Mouse (Mus musculus): ENCODE measurements around the gene Hnrnpu.
"Not testable (repeated sequence)": the region's sequence is repeated elsewhere in the genome, so short reads cannot be mapped to it uniquely, and the experiment has no call there.

Hnrnpu gene

DNA sequence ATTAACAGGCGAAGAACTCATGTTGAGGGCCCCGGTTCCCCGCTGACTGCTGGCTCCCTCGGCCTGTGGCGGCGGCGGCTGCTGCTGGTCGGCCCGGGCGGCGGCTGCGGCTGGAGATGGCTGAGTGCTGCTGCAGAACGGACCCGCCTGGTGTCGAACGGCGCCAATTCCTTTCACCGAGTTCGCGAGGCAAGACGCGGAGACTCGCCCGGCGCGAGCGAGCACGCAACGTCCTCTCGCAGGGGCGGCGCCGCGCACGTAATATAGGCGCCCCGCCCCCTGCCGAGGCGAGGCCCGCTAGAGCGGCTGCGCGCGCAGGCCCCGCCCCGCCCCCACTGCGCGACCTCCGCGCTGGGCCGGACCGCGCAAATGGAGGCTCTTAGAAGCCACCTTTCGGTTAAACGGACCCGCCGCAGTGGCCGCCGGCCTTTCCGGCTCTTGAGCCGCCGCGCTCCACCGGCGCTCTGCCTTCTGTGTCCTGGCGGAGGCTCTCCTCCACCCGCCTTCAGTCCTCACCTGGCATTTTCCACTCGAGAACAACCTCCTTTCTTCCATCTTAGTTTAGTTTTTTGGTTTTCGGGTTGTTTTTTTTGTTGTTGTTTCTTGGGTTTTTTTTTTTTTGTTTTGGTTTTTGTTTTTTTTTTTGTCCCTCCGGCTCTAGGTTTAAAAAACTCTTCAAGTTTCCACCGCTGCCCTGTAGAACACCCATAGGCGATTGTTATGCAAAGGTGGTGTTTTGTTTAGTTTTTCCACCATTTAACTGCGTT is at the start of gene Hnrnpu:
TSS of gene Hnrnpu (minus strand) at position 247 of the 767 bp plus-strand sequence.
- peak; percentile 94 to 96 for DNase-seq (ENCODE audit: low spot score in 2 of 2)

DNA sequence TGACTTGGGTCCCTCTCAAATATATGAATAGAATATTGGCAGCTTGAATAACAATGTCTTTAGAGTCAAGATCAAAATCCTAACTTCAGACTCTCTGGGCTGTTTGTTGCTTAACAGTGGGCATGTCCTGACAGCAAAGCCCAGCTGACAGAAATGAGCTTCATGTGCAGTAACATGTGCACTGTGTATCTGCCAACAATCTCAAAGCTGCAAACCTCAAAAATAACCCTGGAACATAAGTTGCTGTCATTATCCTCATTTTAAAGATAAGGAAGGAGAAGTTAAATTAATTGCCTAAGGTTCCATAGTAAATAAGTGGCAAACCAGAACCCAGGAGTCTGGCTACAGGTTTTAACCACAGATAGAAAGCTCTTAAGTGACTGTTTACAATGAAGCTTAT is 44.6 kb upstream of the Hnrnpu start:
- no peak for DNase-seq (ENCODE audit: low spot score in 2 of 2)

DNA sequence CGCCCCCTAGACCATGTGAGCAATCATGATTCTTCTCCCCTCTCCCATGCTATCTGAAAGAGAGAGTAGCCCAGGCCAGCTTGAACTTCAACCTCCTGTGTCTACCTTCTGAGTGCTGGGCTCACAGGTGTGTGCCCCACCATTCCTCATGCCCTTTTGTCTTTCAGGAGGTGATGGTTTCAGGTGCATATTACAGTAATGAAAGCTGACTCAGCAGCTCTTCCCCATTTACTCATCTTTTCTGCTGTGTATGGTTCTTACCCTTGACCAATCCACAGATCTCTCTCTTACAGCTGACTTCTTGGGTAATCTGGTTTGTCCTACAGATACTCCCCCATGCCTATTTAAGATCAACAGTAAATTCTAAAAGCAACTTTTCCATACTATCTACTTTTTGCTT is 41.6 kb upstream of the Hnrnpu start:
- DNase-seq (ENCODE audit: low spot score in 2 of 2), result no peak

DNA sequence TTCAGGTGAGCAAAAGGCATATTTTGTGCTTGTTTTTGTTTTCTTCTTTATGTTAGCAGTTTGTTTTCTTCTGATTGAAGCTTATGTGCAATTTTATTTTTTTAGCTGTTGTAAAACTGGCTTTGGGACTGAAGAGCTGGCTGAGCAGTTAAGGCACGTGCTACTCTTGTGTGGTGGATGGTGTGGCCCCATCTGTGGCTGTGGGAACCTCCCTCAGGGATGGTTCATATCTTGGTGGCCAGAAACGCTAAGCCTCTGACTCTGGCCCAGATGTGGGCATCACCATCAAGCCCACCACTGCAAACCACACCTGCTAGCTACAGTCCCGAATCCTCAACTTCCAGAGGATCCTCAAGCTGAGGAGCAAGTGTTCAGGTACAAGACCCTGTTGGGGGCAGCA is 40.5 kb upstream of the Hnrnpu start:
- DNase-seq (ENCODE audit: low spot score in 2 of 2), result no peak

GRCm38 (mm10) chr1:178376907-178377306 is 39.3 kb upstream of the Hnrnpu start:
- DNase-seq (ENCODE audit: low spot score in 2 of 2), result no peak

DNA sequence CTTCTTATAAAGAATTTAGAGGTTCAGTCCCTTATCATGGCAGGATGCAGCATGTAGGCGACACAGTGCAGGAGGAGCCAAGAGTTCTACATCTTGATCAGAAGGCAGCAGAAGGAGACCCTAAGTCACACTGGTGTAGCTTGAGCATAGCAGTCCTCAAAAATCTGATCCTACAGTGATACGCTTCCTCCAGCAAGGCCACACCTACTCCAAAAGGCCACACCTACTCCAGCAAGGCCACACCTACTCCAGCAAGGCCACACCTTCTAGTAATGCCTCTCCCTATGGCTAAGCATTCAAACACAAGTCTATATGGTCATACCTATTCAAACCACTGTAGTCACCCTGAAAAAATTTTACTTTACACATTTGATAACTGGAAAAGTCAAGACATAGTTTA is 38.5 kb upstream of the Hnrnpu start:
- DNase-seq (ENCODE audit: low spot score in 2 of 2), result no peak

- DNase-seq (ENCODE audit: low spot score in 2 of 2), result no peak
These were observed 37.8 kb upstream of the Hnrnpu start for GRCm38 (mm10) chr1:178375381-178375780.

GRCm38 (mm10) chr1:178372681-178373080 is 35.1 kb upstream of the Hnrnpu start:
- no peak for DNase-seq (ENCODE audit: low spot score in 2 of 2)

DNA sequence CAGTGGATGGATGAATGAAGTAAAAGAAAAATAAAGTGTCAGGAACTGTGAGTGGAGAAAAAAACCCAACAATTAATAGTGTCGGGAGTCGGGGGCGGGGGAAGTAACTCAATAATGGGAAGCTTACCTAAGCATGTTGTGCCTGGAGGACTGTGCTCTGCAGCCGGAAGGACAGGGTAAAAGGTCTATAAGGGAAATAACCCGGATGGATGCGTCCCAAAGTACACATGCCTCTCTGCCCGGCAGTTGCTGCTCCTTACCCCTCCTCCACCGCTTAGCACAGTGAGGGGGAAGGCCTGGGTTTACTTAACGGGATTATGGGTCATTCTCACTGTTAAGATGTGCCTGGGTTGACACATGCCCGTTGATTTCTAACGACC is 31.7 kb upstream of the Hnrnpu start:
- peak; percentile 19 to 23 for DNase-seq (ENCODE audit: low spot score in 2 of 2)

- DNase-seq (ENCODE audit: low spot score in 2 of 2), result peak; percentile 84 to 91
These were observed 31.1 kb upstream of the Hnrnpu start for GRCm38 (mm10) chr1:178368548-178369271.

- no peak for DNase-seq (ENCODE audit: low spot score in 2 of 2)
These were observed 30.5 kb upstream of the Hnrnpu start for GRCm38 (mm10) chr1:178368121-178368520.

DNA sequence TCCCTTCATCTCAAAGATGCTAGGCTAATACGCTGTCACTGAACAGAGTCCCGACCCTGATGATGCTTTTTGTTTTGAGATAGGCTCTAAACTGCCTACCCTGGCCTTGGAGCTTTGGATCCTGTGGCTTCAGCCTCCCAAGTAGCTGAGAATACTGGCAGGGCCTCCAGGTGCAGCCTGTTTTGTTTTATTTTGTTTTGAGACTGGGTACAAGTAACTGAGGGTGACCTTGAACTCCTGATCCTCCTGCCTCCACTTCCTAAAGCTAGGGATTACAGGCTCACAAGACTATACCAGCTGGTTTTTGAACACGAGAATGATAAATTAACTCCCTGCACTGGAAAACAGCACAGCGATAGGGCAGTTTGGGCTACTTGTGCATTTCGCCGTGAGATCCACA is 27.6 kb upstream of the Hnrnpu start:
- no peak for DNase-seq (ENCODE audit: low spot score in 2 of 2)

- no peak for DNase-seq (ENCODE audit: low spot score in 2 of 2)
These were observed 23.1 kb upstream of the Hnrnpu start for GRCm38 (mm10) chr1:178360702-178361101.

DNA sequence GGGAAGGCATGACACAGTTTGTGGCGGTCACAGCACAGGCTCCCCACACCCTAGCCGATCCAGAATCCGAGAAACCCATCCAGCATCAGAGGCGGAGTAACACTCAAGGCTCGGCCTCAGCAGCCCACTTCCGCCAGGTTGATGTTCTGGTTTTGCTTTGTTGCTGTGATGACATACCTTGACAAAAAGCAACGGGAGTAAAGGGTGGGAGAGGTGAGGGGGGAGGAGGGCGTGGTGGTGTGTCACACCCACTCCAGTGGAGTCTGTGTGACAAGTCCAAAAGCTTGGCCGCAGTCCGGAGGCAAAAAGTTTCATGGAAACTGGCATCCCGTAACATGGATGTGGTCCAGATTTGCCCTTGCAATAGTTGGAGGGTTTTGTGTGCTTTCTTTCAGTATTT is 22.7 kb upstream of the Hnrnpu start:
- no peak for DNase-seq (ENCODE audit: low spot score in 2 of 2)

GRCm38 (mm10) chr1:178357776-178358710 is 20.4 kb upstream of the Hnrnpu start:
- no peak for DNase-seq (ENCODE audit: low spot score in 2 of 2)

DNA sequence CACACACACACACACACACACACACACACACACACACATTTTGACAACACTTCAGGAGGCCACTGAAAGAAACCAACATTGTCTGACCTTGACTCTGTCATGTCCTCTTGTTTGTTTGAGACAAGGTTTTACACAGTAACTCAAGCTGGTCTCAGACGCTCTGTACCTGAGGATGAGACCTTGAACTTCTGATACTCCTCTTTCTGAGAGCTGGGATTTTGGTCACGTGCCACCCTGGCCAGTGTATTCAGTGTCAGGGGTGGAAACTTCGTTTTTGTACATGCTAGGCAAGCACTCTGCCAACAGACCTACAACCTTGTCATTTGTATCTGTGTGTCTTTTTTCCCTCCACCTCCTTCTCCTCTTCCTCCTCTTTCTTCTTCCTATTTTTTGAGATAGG is 17.0 kb upstream of the Hnrnpu start:
- DNase-seq (ENCODE audit: low spot score in 2 of 2), result no peak

- no peak for DNase-seq (ENCODE audit: low spot score in 2 of 2)
These were observed 14.0 kb upstream of the Hnrnpu start for GRCm38 (mm10) chr1:178351643-178352042.

DNA sequence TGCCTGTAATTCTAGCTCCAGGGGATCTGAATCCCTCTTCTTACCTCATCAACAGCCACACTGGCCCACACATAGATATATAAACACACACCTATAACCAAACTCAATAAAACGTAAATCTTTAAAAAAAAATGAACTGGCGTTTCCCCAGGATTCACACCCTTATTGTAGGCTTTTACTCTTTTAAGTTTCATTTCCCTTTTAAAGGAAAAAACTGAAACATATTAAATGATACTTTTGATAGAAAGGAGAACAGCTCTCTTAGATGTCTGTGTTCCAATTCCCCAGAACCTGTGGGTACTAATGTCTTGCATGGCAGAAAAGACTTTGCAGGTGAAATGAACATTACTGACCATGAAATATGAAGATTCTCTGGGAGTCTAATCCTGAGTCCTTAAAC is 13.2 kb upstream of the Hnrnpu start:
- no peak for DNase-seq (ENCODE audit: low spot score in 2 of 2)

GRCm38 (mm10) chr1:178344071-178344805 is 6.6 kb upstream of the Hnrnpu start:
- not testable (repeated sequence) for DNase-seq (ENCODE audit: low spot score in 2 of 2)

- DNase-seq (ENCODE audit: low spot score in 2 of 2), result no peak
These were observed 5.0 kb upstream of the Hnrnpu start for GRCm38 (mm10) chr1:178342612-178343011.

DNA sequence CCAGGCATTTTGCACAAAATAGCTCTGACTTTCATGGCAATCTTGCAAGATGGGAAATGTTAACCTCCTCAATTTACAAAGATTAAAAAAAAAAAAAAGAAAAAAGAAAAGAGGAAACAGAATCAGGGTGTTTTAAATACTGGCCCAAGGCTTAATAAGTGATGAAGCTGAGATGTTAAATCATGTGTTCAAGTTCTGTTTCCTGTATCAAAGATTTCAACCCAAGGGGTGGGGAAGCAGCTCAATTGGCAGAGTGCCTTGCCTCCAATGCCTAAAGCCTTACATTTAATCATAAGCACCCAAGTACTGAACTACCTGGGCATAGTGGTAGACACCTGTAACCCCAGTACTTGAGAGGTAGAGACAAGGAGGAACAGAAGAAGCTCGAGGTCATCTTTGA is 4.5 kb upstream of the Hnrnpu start:
- no peak for DNase-seq (ENCODE audit: low spot score in 2 of 2)
